ENCODE assay signal across 8 mouse cellular contexts in genomic region chr7:139746803-139747202, GRCm38 (mm10).
DNase-seq lines count a peak whose midpoint lies in the region; ATAC-seq and TF ChIP-seq lines count a peak whose summit lies in the region.

No protein-coding gene starts in this region.

- DNase-seq in forebrain, embryonic 14.5 days (ENCODE audit: low spot score): peak; percentile 47
- no peak for DNase-seq in forebrain, embryonic 11.5 days (ENCODE audit: low spot score)
- no peak for DNase-seq in lung, adult 2 months
- no peak for DNase-seq in lung, postnatal 25 days (ENCODE audit: low spot score)
- DNase-seq in embryo, embryonic 9.5 days (ENCODE audit: extremely low spot score): peak; percentile 12
- peak; percentile 27 to 36 for DNase-seq in lung, postnatal 4 days
- no peak for DNase-seq in heart, adult 8-10 months (ENCODE audit: low spot score)

- no peak overlapping the region for H3K4me3 ChIP-seq in forebrain, embryonic 14.5 days (ENCODE audit: low read depth, low read length)
- H3K4me3 ChIP-seq in forebrain, embryonic 11.5 days (ENCODE audit: low read depth, low read length): no peak overlapping the region
- no peak overlapping the region for H3K4me3 ChIP-seq in lung, adult 2 months (replicated peaks; ENCODE audit: extremely low read depth, low read depth, low read length)

- H3K9me3 ChIP-seq in forebrain, embryonic 14.5 days (replicated peaks; ENCODE audit: control insufficient read depth, low read length): no peaks in the 10 kb centered on the region
- no peaks in the 10 kb centered on the region for H3K9me3 ChIP-seq in forebrain, embryonic 11.5 days (ENCODE audit: control insufficient read depth, low read length)

- no peak overlapping the region for H3K9ac ChIP-seq in forebrain, embryonic 14.5 days (ENCODE audit: low read length)
- no peak overlapping the region for H3K9ac ChIP-seq in forebrain, embryonic 11.5 days (ENCODE audit: low read length)

- no peak for ATAC-seq in forebrain, embryonic 14.5 days
- no peak for ATAC-seq in forebrain, embryonic 11.5 days (replicated peaks; ENCODE audit: low FRiP score)
- ATAC-seq in erythroblast, adult 5-6 weeks (replicated peaks; ENCODE audit: low FRiP score, poor library complexity, severe bottlenecking): no peak

- 55% methylated on average over 1 of the region's 1 CpGs for WGBS in forebrain, embryonic 14.5 days
- WGBS in forebrain, embryonic 11.5 days: 75% methylated on average over 1 of the region's 1 CpGs
- WGBS in lung, adult 2 months: 40% methylated on average over 1 of the region's 1 CpGs

- TF ChIP-seq POLR2A in lung, adult 2 months (IDR thresholded peaks at IDR 0.05; ENCODE audit: borderline replicate concordance, extremely low read depth, low read depth, low read length): no peak

- peak; percentile 21; the same call in 1 of the 2 replicates for TF ChIP-seq CTCF in lung, adult 2 months (IDR thresholded peaks at IDR 0.05; ENCODE audit: insufficient read depth, low read length)

- no peaks in the 10 kb centered on the region for H3K27me3 ChIP-seq in forebrain, embryonic 14.5 days (replicated peaks; ENCODE audit: control insufficient read depth, insufficient read depth, low read length)
- H3K27me3 ChIP-seq in forebrain, embryonic 11.5 days (ENCODE audit: control insufficient read depth, insufficient read depth, low read length): no peaks in the 10 kb centered on the region

- no peaks in the 10 kb centered on the region for H3K4me1 ChIP-seq in forebrain, embryonic 14.5 days (ENCODE audit: control insufficient read depth, insufficient read depth, low read length)
- no peaks in the 10 kb centered on the region for H3K4me1 ChIP-seq in forebrain, embryonic 11.5 days (replicated peaks; ENCODE audit: control insufficient read depth, insufficient read depth, low read length)
- no peaks in the 10 kb centered on the region for H3K4me1 ChIP-seq in lung, adult 2 months (ENCODE audit: control insufficient read depth, insufficient read depth, low read length)

- no peak overlapping the region for H3K4me2 ChIP-seq in forebrain, embryonic 14.5 days (ENCODE audit: low read length)
- H3K4me2 ChIP-seq in forebrain, embryonic 11.5 days (ENCODE audit: low read depth, low read length, severe bottlenecking): no peak overlapping the region

- no peaks in the 10 kb centered on the region for H3K36me3 ChIP-seq in forebrain, embryonic 14.5 days (ENCODE audit: control insufficient read depth, insufficient read depth, low read length)
- no peaks in the 10 kb centered on the region for H3K36me3 ChIP-seq in forebrain, embryonic 11.5 days (ENCODE audit: control insufficient read depth, insufficient read depth, low read length)

- H3K27ac ChIP-seq in forebrain, embryonic 14.5 days (ENCODE audit: low read depth, low read length): no peak overlapping the region
- no peak overlapping the region for H3K27ac ChIP-seq in forebrain, embryonic 11.5 days (ENCODE audit: low read depth, low read length)

Comparison
In these comparisons a context has a peak if more than half of its experiments do, and no peak if none do; other contexts are left out.
1. DNase-seq: peak in forebrain, embryonic 14.5 days (single experiment), embryo, embryonic 9.5 days (single experiment) and lung, postnatal 4 days (2 of 2); none in forebrain, embryonic 11.5 days (single experiment), lung, adult 2 months (single experiment), lung, postnatal 25 days (single experiment) and heart, adult 8-10 months (single experiment).